In genomic region chr6:125583666-125584065, GRCm38 (mm10) we compare ENCODE assay signal across 17 mouse cellular contexts. TPM values are rescaled to one million over a fixed set of nuclear protein-coding genes. Genes with fewer than 3 reads are reported as not detected.
DNase-seq lines count a peak whose midpoint lies in the region; ATAC-seq and TF ChIP-seq lines count a peak whose summit lies in the region.
"Had no signal": no experiment of that assay in that cellular context is flagged by ENCODE, and none has a peak within 500 bp of the region (broad histone marks: within the 10 kb centered on the region; RNA-seq: fewer than 3 reads in every experiment).

No protein-coding gene starts in this region.

- H3K9me3 ChIP-seq in ES-Bruce4 (replicated peaks; ENCODE audit: control insufficient read depth, insufficient read depth, low read length, poor library complexity, severe bottlenecking) = no peaks in the 10 kb centered on the region
- no peaks in the 10 kb centered on the region for H3K9me3 ChIP-seq in liver, embryonic 16.5 days (replicated peaks; ENCODE audit: control insufficient read depth, low read length)
- H3K9me3 ChIP-seq: embryonic facial prominence, embryonic 10.5 days; forebrain, embryonic 13.5 days; heart, embryonic 12.5 days; hindbrain, embryonic 15.5 days had no signal

- 0 out of 2 replicates have a peak overlapping the region, but pooled peaks have one; percentile 15 for H3K9ac ChIP-seq in ES-Bruce4 (ENCODE audit: low read depth, poor library complexity, severe bottlenecking)
- no peak overlapping the region for H3K9ac ChIP-seq in liver, embryonic 16.5 days (ENCODE audit: low read depth, low read length)
- H3K9ac ChIP-seq: forebrain, embryonic 13.5 days; forebrain, postnatal 0 days; heart, embryonic 12.5 days; hindbrain, embryonic 15.5 days had no signal

- H3K36me3 ChIP-seq in ES-Bruce4 (ENCODE audit: control insufficient read depth, insufficient read depth, low read length, poor library complexity, severe bottlenecking) = no peaks in the 10 kb centered on the region
- no peaks in the 10 kb centered on the region for H3K36me3 ChIP-seq in liver, embryonic 16.5 days (ENCODE audit: control insufficient read depth, insufficient read depth)
- H3K36me3 ChIP-seq: embryonic facial prominence, embryonic 10.5 days; heart, embryonic 12.5 days; hindbrain, embryonic 15.5 days had no signal

- no peak for DNase-seq in lung, postnatal 14 days
- no peak for DNase-seq in urinary bladder, adult 18-20 months (ENCODE audit: low spot score in 2 of 2)
- no peak for DNase-seq in testis, postnatal 10 days (ENCODE audit: low spot score)
- DNase-seq: adrenal gland, adult 2 months; adrenal gland, postnatal 25 days; cerebellum, adult 18-20 months; cerebellum, adult 9-11 months; cerebellum, postnatal 36 days; forebrain, postnatal 0 days; gastrocnemius, postnatal 14 days had no signal

- H3K27ac ChIP-seq in ES-Bruce4 (ENCODE audit: insufficient read depth, low read length) = peak overlapping the region; percentile 73
- H3K27ac ChIP-seq in liver, embryonic 16.5 days (ENCODE audit: low read length) = no peak overlapping the region
- H3K27ac ChIP-seq: forebrain, embryonic 13.5 days; hindbrain, embryonic 15.5 days had no signal

- H3K4me3 ChIP-seq in ES-Bruce4 (ENCODE audit: low read depth, low read length) = no peak overlapping the region
- H3K4me3 ChIP-seq in liver, embryonic 16.5 days (ENCODE audit: low read depth, low read length) = no peak overlapping the region
- H3K4me3 ChIP-seq: embryonic facial prominence, embryonic 10.5 days; forebrain, embryonic 13.5 days; heart, embryonic 12.5 days; hindbrain, embryonic 15.5 days had no signal

- TF ChIP-seq CTCF in ES-Bruce4 (IDR thresholded peaks at IDR 0.05; ENCODE audit: low read depth, low read length) = no peak

- TF ChIP-seq POLR2A in ES-Bruce4 (IDR thresholded peaks at IDR 0.05; ENCODE audit: insufficient read depth, low read length) = no peak

- WGBS in liver, embryonic 16.5 days (ENCODE audit: insufficient replicate concordance) = 48% methylated on average over 6 of the region's 6 CpGs

- peaks cover 5% of the 10 kb centered on the region for H3K4me1 ChIP-seq in ES-Bruce4 (ENCODE audit: control insufficient read depth, insufficient read depth, low read length)
- peaks cover 3% of the 10 kb centered on the region for H3K4me1 ChIP-seq in liver, embryonic 16.5 days (ENCODE audit: control insufficient read depth, low read depth, low read length)
- H3K4me1 ChIP-seq: heart, embryonic 12.5 days had no signal

- TF ChIP-seq EP300 in ES-Bruce4 (IDR thresholded peaks at IDR 0.05; ENCODE audit: insufficient read depth, low read depth, low read length) = no peak

- H3K27me3 ChIP-seq in ES-Bruce4 (ENCODE audit: control insufficient read depth, insufficient read depth, low read length, poor library complexity, severe bottlenecking) = no peaks in the 10 kb centered on the region
- no peaks in the 10 kb centered on the region for H3K27me3 ChIP-seq in liver, embryonic 16.5 days (ENCODE audit: control insufficient read depth, insufficient read depth, low read depth, low read length)
- H3K27me3 ChIP-seq: forebrain, embryonic 13.5 days; hindbrain, embryonic 15.5 days had no signal

- peak; percentile 77 for ATAC-seq in common myeloid progenitor, adult 5-6 weeks (replicated peaks; ENCODE audit: low read depth, poor library complexity, severe bottlenecking)
- ATAC-seq in liver, embryonic 16.5 days (ENCODE audit: low read depth) = peak; percentile 25; the same call in 1 of the 2 replicates
- ATAC-seq: forebrain, embryonic 13.5 days; forebrain, postnatal 0 days had no signal

- no peak overlapping the region for H3K4me2 ChIP-seq in liver, embryonic 16.5 days (ENCODE audit: low read depth, low read length)
- H3K4me2 ChIP-seq: forebrain, embryonic 13.5 days; heart, embryonic 12.5 days; hindbrain, embryonic 15.5 days had no signal

RNA-seq across cellular contexts. Expression of gene Vwf, which starts 37.1 kb away (rescaled TPM):
- 2.7 and 3.2 TPM in 2 replicates for polyA plus RNA-seq in ES-Bruce4 (2011; ENCODE audit: insufficient read depth, insufficient read length, low read depth, missing spikeins)
- total RNA-seq in common myeloid progenitor, adult 5-6 weeks (2017) = 15.3 and 16.7 TPM in 2 replicates
- 10.4 and 11.9 TPM in 2 replicates for polyA plus RNA-seq in liver, embryonic 16.5 days (2015; fragmentation: Nextera tagmentation; extraction: Ambion mirVana)
